Mouse (Mus musculus) kidney, embryonic 16.5 days (tissue): ENCODE data around the gene Por. TPM values are rescaled to one million over a fixed set of nuclear protein-coding genes. Genes with fewer than 3 reads are reported as not detected.

Experiments used
- ATAC-seq: fragments of 200-750 bp; cut with Nextera tagmentation; 2 replicates; pipeline ENCODE4 v1.8.0; 2017; ENCODE audit warnings: moderate TSS enrichment; ENCODE audit not compliant: low FRiP score, low TSS enrichment
- H3K27ac ChIP-seq: fragments of 300-500 bp; sonication (generic); 2 replicates; pipeline ENCODE4 v1.5.1; 2014; ENCODE audit warnings: low read length
- H3K27me3 ChIP-seq: fragments of 300-500 bp; sonication (generic); 2 replicates; pipeline ENCODE4 v1.6.1; 2014; ENCODE audit warnings: low read length, control low read depth, mixed read lengths; ENCODE audit not compliant: insufficient read depth
- H3K36me3 ChIP-seq: fragments of 300-500 bp; sonication (generic); 2 replicates; pipeline ENCODE4 v1.6.1; 2014; ENCODE audit warnings: low read length, control low read depth, mixed read lengths; ENCODE audit not compliant: insufficient read depth
- H3K4me1 ChIP-seq: fragments of 300-500 bp; sonication (generic); 2 replicates; pipeline ENCODE4 v1.6.1; 2014; ENCODE audit warnings: low read length, control low read depth, mixed read lengths; ENCODE audit not compliant: insufficient read depth
- H3K4me2 ChIP-seq: fragments of 300-500 bp; sonication (generic); replicated peaks from 2 replicates; pipeline ENCODE4 v1.6.1; 2014; ENCODE audit warnings: low read depth, low read length
- H3K4me3 ChIP-seq: fragments of 300-500 bp; sonication (generic); 2 replicates; pipeline ENCODE4 v1.5.1; 2014; ENCODE audit warnings: mild to moderate bottlenecking, low read length
- H3K9ac ChIP-seq: fragments of 300-500 bp; sonication (generic); replicated peaks from 2 replicates; pipeline ENCODE4 v1.6.1; 2014; ENCODE audit warnings: low read length
- H3K9me3 ChIP-seq: fragments of 300-500 bp; sonication (generic); 2 replicates; pipeline ENCODE4 v1.6.1; 2016; ENCODE audit warnings: low read length, control low read depth
- WGBS: fragments of 180-500 bp; shearing (Covaris S2); extraction: QIAGEN DNeasy Blood & Tissue Kit; methylation state at CpG from one replicate; pipeline ENCODE4 v1.1.7; 2014; 5-methylcytosine and 5-hydroxymethylcytosine counted together
- polyA plus RNA-seq: library from polyadenylated mRNA; unstranded; fragments of >200 nt; fragmentation: Nextera tagmentation; extraction: Ambion mirVana; gene quantifications from 2 replicates; pipeline ENCODE4 v1.2.1, GENCODE M21; 2015

Gene Por
- polyA plus RNA-seq, 1 experiment from 2014 or later, result 106 TPM

DNA sequence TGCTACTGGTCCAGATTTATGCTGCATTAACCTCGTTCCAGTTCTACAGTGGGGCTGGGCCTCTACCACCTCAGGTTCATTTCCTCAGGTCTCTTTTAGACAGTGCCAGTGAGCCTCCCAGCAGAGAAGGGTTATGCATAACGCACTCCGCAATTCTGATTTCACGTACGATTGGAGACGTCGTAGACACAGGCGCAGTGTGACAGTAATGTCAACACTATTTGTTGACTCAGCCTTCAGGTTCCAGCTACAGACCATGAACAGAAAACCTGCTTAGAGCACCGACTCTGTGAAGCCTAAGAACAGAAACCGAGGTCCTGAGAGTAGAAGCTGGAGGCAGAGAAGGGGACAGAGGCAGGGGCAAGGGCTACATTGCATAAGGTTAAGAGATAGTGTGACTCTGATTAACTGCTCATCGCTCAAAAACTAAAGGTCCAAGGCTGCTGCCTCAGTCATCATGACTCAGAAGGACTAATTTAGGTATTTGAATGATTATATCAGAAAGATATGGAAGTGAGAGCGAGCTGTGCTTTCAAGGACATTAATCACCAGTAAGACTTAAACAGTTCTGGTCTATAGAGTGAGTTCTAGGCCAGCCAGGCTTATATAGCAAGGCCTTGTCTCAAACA is 13.2 kb downstream of the Por start:
- H3K27ac ChIP-seq, result no peak overlapping the region
- no peak overlapping the region for H3K4me2 ChIP-seq
- no peak for ATAC-seq
- no peaks in the 10 kb centered on the region for H3K9me3 ChIP-seq
- H3K4me1 ChIP-seq, result peaks cover 3% of the 10 kb centered on the region; the same call in 1 of the 2 replicates
- H3K9ac ChIP-seq, result no peak overlapping the region
- no peaks in the 10 kb centered on the region for H3K36me3 ChIP-seq
- H3K4me3 ChIP-seq, result no peak overlapping the region
- WGBS, result 78% methylated on average over 12 of the region's 12 CpGs
- no peaks in the 10 kb centered on the region for H3K27me3 ChIP-seq

- Histone ChIP-seq H3K9ac (peak overlapping the region; percentile 29; the same call in 1 of the 2 replicates), H3K36me3 (no peaks in the 10 kb centered on the region), H3K9me3 (no peaks in the 10 kb centered on the region), H3K27ac (no peak overlapping the region), H3K4me3 (peak overlapping the region; percentile 90), H3K4me2 (peak overlapping the region; percentile 94), H3K27me3 (no peaks in the 10 kb centered on the region), H3K4me1 (peaks cover 23% of the 10 kb centered on the region)
- WGBS, result 69% methylated on average over 5 of the region's 5 CpGs
- no peak for ATAC-seq
Observed at GRCm38 (mm10) chr5:135690401-135690800, 20.6 kb downstream of the Por start.

- Histone ChIP-seq H3K36me3 (no peaks in the 10 kb centered on the region), H3K4me2 (no peak overlapping the region), H3K9me3 (no peaks in the 10 kb centered on the region), H3K27me3 (no peaks in the 10 kb centered on the region), H3K4me3 (no peak overlapping the region), H3K4me1 (peaks cover 25% of the 10 kb centered on the region), H3K27ac (no peak overlapping the region), H3K9ac (no peak overlapping the region)
- ATAC-seq, result no peak
- 84% methylated on average over 4 of the region's 4 CpGs for whole genome bisulfite sequencing
Observed at GRCm38 (mm10) chr5:135691266-135691665, 21.4 kb downstream of the Por start.

- peaks cover 19% of the 10 kb centered on the region for H3K4me1 ChIP-seq
- H3K27ac ChIP-seq, result no peak overlapping the region
- H3K9me3 ChIP-seq, result no peaks in the 10 kb centered on the region
- no peak overlapping the region for H3K4me2 ChIP-seq
- H3K27me3 ChIP-seq, result no peaks in the 10 kb centered on the region
- no peak overlapping the region for H3K9ac ChIP-seq
- no peak overlapping the region for H3K4me3 ChIP-seq
- no peak for ATAC-seq
- no peaks in the 10 kb centered on the region for H3K36me3 ChIP-seq
- whole genome bisulfite sequencing, result 84% methylated on average over 5 of the region's 5 CpGs
Observed at GRCm38 (mm10) chr5:135693281-135693853, 23.5 kb downstream of the Por start.

DNA sequence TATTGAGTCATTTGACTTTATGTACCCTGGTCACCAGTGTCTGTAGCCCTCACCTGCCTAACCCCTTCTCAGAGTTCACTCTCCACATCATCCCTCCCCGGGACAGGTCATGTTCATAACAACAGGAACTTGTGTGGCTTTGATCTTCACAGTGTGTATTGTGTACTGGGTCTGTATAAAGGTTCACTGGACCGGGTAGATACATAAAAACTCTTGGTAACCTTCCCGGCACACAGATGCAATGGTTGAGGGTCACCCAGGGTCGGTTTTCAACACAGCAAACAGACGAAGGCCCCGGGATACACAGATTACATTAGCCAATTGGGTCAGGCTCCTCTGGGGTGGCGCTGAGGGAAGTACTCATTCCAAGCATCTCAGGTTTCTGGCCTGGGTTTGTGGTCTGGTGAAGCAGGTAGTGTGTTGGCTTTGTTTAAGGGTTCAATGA is 25.5 kb downstream of the Por start:
- ATAC-seq, result no peak
- Histone ChIP-seq H3K4me1 (peaks cover 10% of the 10 kb centered on the region), H3K27ac (no peak overlapping the region), H3K36me3 (peaks cover 5% of the 10 kb centered on the region; the same call in 1 of the 2 replicates), H3K9me3 (no peaks in the 10 kb centered on the region), H3K27me3 (no peaks in the 10 kb centered on the region), H3K9ac (no peak overlapping the region), H3K4me3 (no peak overlapping the region), H3K4me2 (no peak overlapping the region)
- WGBS, result 40% methylated on average over 7 of the region's 7 CpGs

DNA sequence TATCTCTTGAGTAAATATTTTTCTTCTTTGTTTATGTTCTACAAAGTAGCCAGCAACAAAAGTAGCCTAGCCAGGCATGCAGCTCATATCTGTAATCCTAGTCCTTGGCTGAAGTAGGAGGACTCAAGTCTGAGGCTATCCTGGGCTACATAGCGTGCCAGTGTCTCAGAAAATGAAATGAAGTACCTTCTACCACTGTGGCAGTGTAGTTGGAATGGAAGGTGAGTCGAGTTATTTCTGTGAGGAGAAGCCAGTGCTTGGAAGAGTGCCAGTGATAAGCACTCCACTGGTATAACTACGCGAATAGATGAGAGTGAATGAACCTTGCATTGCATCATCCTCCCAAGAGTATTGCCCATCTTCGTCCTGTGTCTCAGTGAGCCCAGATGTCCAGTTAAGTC is 27.9 kb downstream of the Por start:
- H3K4me3 ChIP-seq, result no peak overlapping the region
- no peaks in the 10 kb centered on the region for H3K9me3 ChIP-seq
- H3K9ac ChIP-seq, result no peak overlapping the region
- H3K36me3 ChIP-seq, result peaks cover 5% of the 10 kb centered on the region; the same call in 1 of the 2 replicates
- no peak overlapping the region for H3K27ac ChIP-seq
- WGBS, result 86% methylated on average over 5 of the region's 5 CpGs
- H3K4me1 ChIP-seq, result peaks cover 6% of the 10 kb centered on the region; the same call in 1 of the 2 replicates
- no peak overlapping the region for H3K4me2 ChIP-seq
- H3K27me3 ChIP-seq, result no peaks in the 10 kb centered on the region
- no peak for ATAC-seq

GRCm38 (mm10) chr5:135701601-135702000 is 31.8 kb downstream of the Por start:
- no peak overlapping the region for H3K27ac ChIP-seq
- H3K9me3 ChIP-seq, result no peaks in the 10 kb centered on the region
- H3K4me2 ChIP-seq, result no peak overlapping the region
- no peak overlapping the region for H3K9ac ChIP-seq
- ATAC-seq, result no peak
- no peaks in the 10 kb centered on the region for H3K4me1 ChIP-seq
- H3K4me3 ChIP-seq, result no peak overlapping the region
- WGBS, result 94% methylated on average over 4 of the region's 4 CpGs
- H3K27me3 ChIP-seq, result no peaks in the 10 kb centered on the region
- peaks cover 5% of the 10 kb centered on the region; the same call in 1 of the 2 replicates for H3K36me3 ChIP-seq

GRCm38 (mm10) chr5:135702190-135702589 is 32.4 kb downstream of the Por start:
- 87% methylated on average over 6 of the region's 6 CpGs for WGBS
- no peak overlapping the region for H3K27ac ChIP-seq

DNA sequence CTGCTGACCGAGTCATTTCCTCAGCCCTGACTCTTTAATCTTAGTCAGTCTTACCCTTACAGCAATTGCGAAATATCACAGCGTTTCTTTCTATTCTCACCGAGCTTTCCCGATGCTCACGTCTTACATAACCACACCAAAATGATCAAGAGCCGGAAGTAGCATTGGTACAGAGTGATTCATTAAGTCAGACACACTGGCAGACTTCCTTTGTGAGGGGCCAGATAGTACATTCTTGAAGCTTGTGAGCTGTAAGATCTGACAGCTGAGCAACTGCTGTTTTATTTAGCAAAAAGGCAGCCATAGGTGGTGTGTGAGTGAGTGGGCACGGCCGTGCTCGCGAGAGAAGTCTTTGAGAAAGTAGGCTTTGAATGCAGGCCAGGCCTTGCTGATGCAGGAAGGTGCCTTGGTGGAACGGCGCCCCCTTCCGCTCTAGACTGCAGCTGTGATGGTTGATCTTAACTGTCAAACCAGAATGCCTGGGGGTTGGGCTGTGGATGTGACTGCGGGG is 32.9 kb downstream of the Por start:
- Histone ChIP-seq H3K36me3 (peaks cover 13% of the 10 kb centered on the region; the same call in 1 of the 2 replicates), H3K9me3 (no peaks in the 10 kb centered on the region), H3K9ac (no peak overlapping the region), H3K4me3 (no peak overlapping the region), H3K4me2 (no peak overlapping the region), H3K27ac (no peak overlapping the region), H3K27me3 (no peaks in the 10 kb centered on the region), H3K4me1 (no peaks in the 10 kb centered on the region)
- 77% methylated on average over 15 of the region's 15 CpGs for WGBS
- no peak for ATAC-seq

More at GRCm38 (mm10) chr5:135702190-135702589, 32.4 kb downstream of the Por start:
- Histone ChIP-seq H3K36me3 (peaks cover 9% of the 10 kb centered on the region; the same call in 1 of the 2 replicates), H3K27me3 (no peaks in the 10 kb centered on the region), H3K4me1 (no peaks in the 10 kb centered on the region), H3K4me2 (no peak overlapping the region), H3K9me3 (no peaks in the 10 kb centered on the region), H3K4me3 (no peak overlapping the region), H3K9ac (no peak overlapping the region)
- ATAC-seq, result no peak

DNA sequence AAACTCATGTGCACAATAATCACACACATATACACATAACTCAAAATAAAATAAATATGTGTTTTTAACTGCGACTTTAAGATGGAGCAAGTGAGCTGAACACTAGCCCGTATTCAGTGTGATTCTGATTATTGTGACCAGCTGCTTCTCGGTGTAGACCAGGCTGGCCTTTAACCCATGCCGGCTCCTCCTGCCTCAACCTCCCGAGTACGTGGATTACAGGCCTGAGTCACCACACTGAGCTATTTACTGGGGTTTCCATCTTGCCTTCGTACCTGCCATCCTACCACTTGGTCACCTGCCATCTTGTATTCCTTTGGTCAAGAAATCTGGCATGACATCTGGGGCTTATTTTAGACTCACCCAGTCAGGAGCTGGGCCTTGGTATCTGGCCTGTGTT is 33.6 kb downstream of the Por start:
- Histone ChIP-seq H3K4me2 (no peak overlapping the region), H3K9me3 (no peaks in the 10 kb centered on the region), H3K4me3 (no peak overlapping the region), H3K27ac (no peak overlapping the region), H3K4me1 (no peaks in the 10 kb centered on the region), H3K27me3 (no peaks in the 10 kb centered on the region), H3K36me3 (peaks cover 13% of the 10 kb centered on the region; the same call in 1 of the 2 replicates), H3K9ac (no peak overlapping the region)
- WGBS, result 94% methylated on average over 7 of the region's 7 CpGs
- ATAC-seq, result no peak
